22 mouse cellular contexts compared by ENCODE assay signal in genomic region chr10:46560571-46560970, GRCm38 (mm10).
A peak's percentile ranks its signal among the peaks of the same experiment; 100 is the strongest.
DNase-seq lines count a peak whose midpoint lies in the region; ATAC-seq and TF ChIP-seq lines count a peak whose summit lies in the region.
"Had no signal": no experiment of that assay in that cellular context is flagged by ENCODE, and none has a peak within 500 bp of the region (broad histone marks: within the 10 kb centered on the region; RNA-seq: fewer than 3 reads in every experiment).

No protein-coding gene starts in this region.

- H3K4me3 ChIP-seq in hindbrain, postnatal 0 days (ENCODE audit: low read length) = no peak overlapping the region
- H3K4me3 ChIP-seq in hindbrain, embryonic 11.5 days (ENCODE audit: low read depth, low read length) = no peak overlapping the region
- H3K4me3 ChIP-seq: embryonic facial prominence, embryonic 12.5 days; erythroblast, embryonic 14.5 days; forebrain, embryonic 13.5 days; gastrocnemius, adult 2 months; kidney, embryonic 15.5 days; limb, embryonic 15.5 days; neural tube, embryonic 15.5 days had no signal

- no peak overlapping the region for H3K27ac ChIP-seq in hindbrain, postnatal 0 days
- no peak overlapping the region for H3K27ac ChIP-seq in hindbrain, embryonic 11.5 days (ENCODE audit: low read depth, low read length)
- H3K27ac ChIP-seq: embryonic facial prominence, embryonic 12.5 days; forebrain, embryonic 13.5 days; gastrocnemius, adult 2 months; kidney, embryonic 15.5 days; limb, embryonic 15.5 days; neural tube, embryonic 15.5 days had no signal

- H3K27me3 ChIP-seq in hindbrain, postnatal 0 days (ENCODE audit: insufficient read depth, low read length) = no peaks in the 10 kb centered on the region
- no peaks in the 10 kb centered on the region for H3K27me3 ChIP-seq in hindbrain, embryonic 11.5 days (ENCODE audit: control insufficient read depth, insufficient read depth, low read length)
- H3K27me3 ChIP-seq: embryonic facial prominence, embryonic 12.5 days; forebrain, embryonic 13.5 days; kidney, embryonic 15.5 days; limb, embryonic 15.5 days; neural tube, embryonic 15.5 days had no signal

- H3K4me1 ChIP-seq in hindbrain, postnatal 0 days (ENCODE audit: insufficient read depth, low read length) = no peaks in the 10 kb centered on the region
- H3K4me1 ChIP-seq in hindbrain, embryonic 11.5 days (replicated peaks; ENCODE audit: control insufficient read depth, insufficient read depth, low read length) = no peaks in the 10 kb centered on the region
- H3K4me1 ChIP-seq: embryonic facial prominence, embryonic 12.5 days; forebrain, embryonic 13.5 days; kidney, embryonic 15.5 days; limb, embryonic 15.5 days; neural tube, embryonic 15.5 days had no signal

- 24% methylated on average over 1 of the region's 1 CpGs for WGBS in hindbrain, postnatal 0 days
- WGBS in hindbrain, embryonic 11.5 days = 30% methylated on average over 1 of the region's 1 CpGs

- TF ChIP-seq CTCF in hindbrain, postnatal 0 days (IDR thresholded peaks at IDR 0.05; ENCODE audit: low read depth) = no peak

- ATAC-seq in hindbrain, postnatal 0 days = no peak
- no peak for ATAC-seq in hindbrain, embryonic 11.5 days (ENCODE audit: low FRiP score)
- ATAC-seq: CD4-positive, CD25-positive, alpha-beta regulatory T cell, adult 4 months; forebrain, embryonic 13.5 days had no signal

- no peaks in the 10 kb centered on the region for H3K36me3 ChIP-seq in hindbrain, postnatal 0 days (ENCODE audit: insufficient read depth, low read length)
- no peaks in the 10 kb centered on the region for H3K36me3 ChIP-seq in hindbrain, embryonic 11.5 days (ENCODE audit: control insufficient read depth, insufficient read depth, low read length)
- H3K36me3 ChIP-seq: embryonic facial prominence, embryonic 12.5 days; kidney, embryonic 15.5 days; limb, embryonic 15.5 days; neural tube, embryonic 15.5 days had no signal

- H3K9ac ChIP-seq in hindbrain, postnatal 0 days (replicated peaks; ENCODE audit: low read length) = no peak overlapping the region
- H3K9ac ChIP-seq in hindbrain, embryonic 11.5 days (ENCODE audit: low read depth, low read length) = no peak overlapping the region
- H3K9ac ChIP-seq: embryonic facial prominence, embryonic 12.5 days; forebrain, embryonic 13.5 days; kidney, embryonic 15.5 days; limb, embryonic 15.5 days; neural tube, embryonic 15.5 days had no signal

- H3K4me2 ChIP-seq in hindbrain, postnatal 0 days (ENCODE audit: low read depth, low read length) = no peak overlapping the region
- H3K4me2 ChIP-seq in hindbrain, embryonic 11.5 days (replicated peaks; ENCODE audit: low read depth, low read length) = no peak overlapping the region
- H3K4me2 ChIP-seq: embryonic facial prominence, embryonic 12.5 days; forebrain, embryonic 13.5 days; kidney, embryonic 15.5 days; limb, embryonic 15.5 days; neural tube, embryonic 15.5 days had no signal

- peak; percentile 25 to 45 for DNase-seq in cerebellum, postnatal 10 days
- no peak for DNase-seq in cerebellum, postnatal 4 days (ENCODE audit: low spot score in 2 of 2)
- DNase-seq in hindbrain, postnatal 0 days (ENCODE audit: low spot score) = peak; percentile 46
- no peak for DNase-seq in hindbrain, embryonic 11.5 days (ENCODE audit: low spot score)
- peak; percentile 2 for DNase-seq in lung, postnatal 36 days
- DNase-seq in lung, postnatal 14 days = no peak
- peak; percentile 12 for DNase-seq in brain, adult 2 months (ENCODE audit: low read depth, low spot score)
- no peak for DNase-seq in testis, postnatal 10 days (ENCODE audit: low spot score)
- DNase-seq: cerebellum, adult 8-10 months; gastrocnemius, adult 2 months; kidney, adult 11 months; kidney, postnatal 36 days; layer of hippocampus, postnatal 36 days; lung, postnatal 10 days; spleen, adult 18-20 months had no signal

- H3K9me3 ChIP-seq in hindbrain, postnatal 0 days (ENCODE audit: low read length) = no peaks in the 10 kb centered on the region
- no peaks in the 10 kb centered on the region for H3K9me3 ChIP-seq in hindbrain, embryonic 11.5 days (ENCODE audit: control insufficient read depth, low read length)
- H3K9me3 ChIP-seq: embryonic facial prominence, embryonic 12.5 days; forebrain, embryonic 13.5 days; kidney, embryonic 15.5 days; limb, embryonic 15.5 days; neural tube, embryonic 15.5 days had no signal

Comparison
In these comparisons a context has a peak if more than half of its experiments do, and no peak if none do; other contexts are left out.
1. DNase-seq: peak in cerebellum, postnatal 10 days (2 of 2), hindbrain, postnatal 0 days (single experiment), lung, postnatal 36 days (single experiment) and brain, adult 2 months (single experiment); none in cerebellum, postnatal 4 days (0 of 2), hindbrain, embryonic 11.5 days (single experiment), lung, postnatal 14 days (single experiment) and testis, postnatal 10 days (single experiment).